Mouse (Mus musculus): ENCODE measurements around the gene Unc13b.
A peak's percentile ranks its signal among the peaks of the same experiment; 100 is the strongest.

- TF ChIP-seq POLR2A (IDR thresholded peaks at IDR 0.05; ENCODE audit: borderline replicate concordance, extremely low read depth, insufficient read depth, insufficient read length, poor library complexity, severe bottlenecking) (peak; percentile 47; the same call in 1 of the 2 replicates), CTCF (IDR thresholded peaks at IDR 0.05; ENCODE audit: borderline replicate concordance, extremely low read depth, insufficient read depth, insufficient read length) (no peak)
Measured at GRCm38 (mm10) chr4:43045659-43046302, 13.0 kb upstream of the Unc13b start, which contains the start of gene Fam214b.

All from brain, embryonic 14.5 days (tissue).